ENCODE assay signal across 8 mouse cellular contexts in the genomic region with DNA sequence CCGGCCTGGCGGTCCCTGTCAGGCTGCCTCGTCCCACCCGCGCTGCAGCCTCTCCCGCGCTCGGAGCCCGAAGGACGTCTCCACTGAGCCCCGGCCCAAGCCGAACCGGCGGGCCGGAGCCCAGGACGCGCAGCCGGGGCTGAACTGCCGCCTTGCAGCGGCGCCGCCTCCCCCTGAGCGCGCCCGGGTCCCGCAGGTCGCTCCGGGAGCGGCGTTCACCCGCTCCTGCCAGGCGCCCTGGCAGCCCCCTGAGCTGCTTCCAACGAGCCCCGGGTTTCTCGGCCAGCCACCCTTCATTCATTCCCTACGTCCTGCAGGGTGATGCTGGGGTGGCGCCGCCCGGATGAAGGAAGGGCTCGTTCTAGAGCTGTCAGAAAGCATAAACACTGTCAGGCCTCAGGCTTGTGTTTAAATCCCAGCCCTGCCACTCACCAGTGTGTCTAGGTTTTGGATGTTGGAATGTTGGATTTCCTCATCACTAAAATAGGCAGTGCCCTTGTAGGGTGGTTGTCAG. TPM values are rescaled to one million over a fixed set of nuclear protein-coding genes. Genes with fewer than 3 reads are reported as not detected.
DNase-seq lines count a peak whose midpoint lies in the region; ATAC-seq and TF ChIP-seq lines count a peak whose summit lies in the region.

No protein-coding gene starts in this region.

- H3K4me3 ChIP-seq in kidney, adult 2 months (ENCODE audit: insufficient read depth, low read depth, low read length), result peak overlapping the region; percentile 95
- peak overlapping the region; percentile 92 to 99 for H3K4me3 ChIP-seq in MEL (ENCODE audit: control insufficient read depth in 1 of 2, insufficient read depth in 1 of 2, low read depth in 2 of 2, low read length in 2 of 2)
- peak overlapping the region; percentile 99 for H3K4me3 ChIP-seq in forebrain, embryonic 10.5 days
- peak overlapping the region; percentile 87 for H3K4me3 ChIP-seq in liver, embryonic 12.5 days

- peak overlapping the region; percentile 50 for H3K27ac ChIP-seq in kidney, adult 2 months (ENCODE audit: insufficient read depth, low read depth, low read length)
- H3K27ac ChIP-seq in MEL (ENCODE audit: control insufficient read depth, low read depth, low read length), result peak overlapping the region; percentile 85
- H3K27ac ChIP-seq in forebrain, embryonic 10.5 days, result peak overlapping the region; percentile 91
- peak overlapping the region; percentile 83 for H3K27ac ChIP-seq in liver, embryonic 12.5 days

- H3K9ac ChIP-seq in MEL (ENCODE audit: control insufficient read depth, low read depth, low read length, poor library complexity, severe bottlenecking), result peak overlapping the region; percentile 100
- H3K9ac ChIP-seq in liver, embryonic 12.5 days, result peak overlapping the region; percentile 92

- H3K27me3 ChIP-seq in kidney, adult 2 months (replicated peaks; ENCODE audit: control insufficient read depth, insufficient read depth, low read length), result no peaks in the 10 kb centered on the region
- H3K27me3 ChIP-seq in MEL (ENCODE audit: control insufficient read depth in 1 of 2, insufficient read depth in 2 of 2, low read length in 2 of 2), result no peaks in the 10 kb centered on the region
- no peaks in the 10 kb centered on the region for H3K27me3 ChIP-seq in forebrain, embryonic 10.5 days (ENCODE audit: poor library complexity, severe bottlenecking)
- no peaks in the 10 kb centered on the region for H3K27me3 ChIP-seq in liver, embryonic 12.5 days (replicated peaks)

- H3K9me3 ChIP-seq in MEL (replicated peaks; ENCODE audit: insufficient read depth, low read length), result no peaks in the 10 kb centered on the region
- H3K9me3 ChIP-seq in forebrain, embryonic 10.5 days, result no peaks in the 10 kb centered on the region
- H3K9me3 ChIP-seq in liver, embryonic 12.5 days (replicated peaks), result no peaks in the 10 kb centered on the region

- peaks cover 15% of the 10 kb centered on the region for H3K4me1 ChIP-seq in kidney, adult 2 months (ENCODE audit: control insufficient read depth, insufficient read depth, low read length)
- peaks cover 0 to 20% of the 10 kb centered on the region in 2 experiments; a peak in 3 of 4 replicates for H3K4me1 ChIP-seq in MEL (ENCODE audit: control insufficient read depth in 1 of 2, insufficient read depth in 2 of 2, low read length in 2 of 2)
- peaks cover 27% of the 10 kb centered on the region for H3K4me1 ChIP-seq in forebrain, embryonic 10.5 days
- H3K4me1 ChIP-seq in liver, embryonic 12.5 days, result peaks cover 44% of the 10 kb centered on the region

- TF ChIP-seq EP300 in MEL (IDR thresholded peaks at IDR 0.05; ENCODE audit: low read depth in 1 of 2, low read length in 2 of 2), result no peak

- peaks cover 14% of the 10 kb centered on the region for H3K79me2 ChIP-seq in MEL (ENCODE audit: control insufficient read depth, insufficient read depth, low read length, poor library complexity)

- TF ChIP-seq POLR2A in kidney, adult 2 months (IDR thresholded peaks at IDR 0.05; ENCODE audit: low read depth, low read length), result no peak
- TF ChIP-seq POLR2A in MEL (IDR thresholded peaks at IDR 0.05; ENCODE audit: control insufficient read depth in 1 of 2, insufficient read depth in 1 of 2, low read depth in 1 of 2, low read length in 2 of 2, poor library complexity in 1 of 2), result no peak

- H3K36me3 ChIP-seq in kidney, adult 2 months (ENCODE audit: control insufficient read depth, insufficient read depth, low read length), result no peaks in the 10 kb centered on the region
- H3K36me3 ChIP-seq in MEL (ENCODE audit: control insufficient read depth in 1 of 2, insufficient read depth in 2 of 2, low read length in 2 of 2), result peaks cover 0 to 22% of the 10 kb centered on the region in 2 experiments; a peak in 2 of 4 replicates
- peaks cover 10% of the 10 kb centered on the region for H3K36me3 ChIP-seq in forebrain, embryonic 10.5 days (replicated peaks)
- peaks cover 10% of the 10 kb centered on the region for H3K36me3 ChIP-seq in liver, embryonic 12.5 days

- peak overlapping the region; percentile 77 for H3K4me2 ChIP-seq in liver, embryonic 12.5 days

- no peak for TF ChIP-seq RAD21 in MEL (IDR thresholded peaks at IDR 0.05; ENCODE audit: low read depth, low read length)

- no peak for DNase-seq in kidney, adult 2 months
- no peak for DNase-seq in kidney, postnatal 25 days
- DNase-seq in MEL (ENCODE audit: low read depth, low spot score), result peak; percentile 56
- DNase-seq in forebrain, embryonic 10.5 days (ENCODE audit: extremely low spot score, low spot score), result no peak
- DNase-seq in retina, postnatal 1 day, result peak; percentile 38
- no peak for DNase-seq in layer of hippocampus, adult 9-10 months (ENCODE audit: low spot score)
- no peak for DNase-seq in thymus, postnatal 10 days (ENCODE audit: low spot score in 2 of 2)

- TF ChIP-seq CTCF in kidney, adult 2 months (conservative IDR thresholded peaks at IDR 0.05; ENCODE audit: insufficient read depth, insufficient read length, low read depth, low read length), result no peak
- no peak for TF ChIP-seq CTCF in MEL (IDR thresholded peaks at IDR 0.05 in 2 of 3, conservative IDR thresholded peaks at IDR 0.05 in 1 of 3; ENCODE audit: control insufficient read depth in 1 of 3, insufficient read depth in 1 of 3, low read depth in 2 of 3, low read length in 3 of 3, poor library complexity in 1 of 3, severe bottlenecking in 1 of 3)

- under 1% methylated on average over 40 of the region's 40 CpGs for WGBS in kidney, adult 2 months
- WGBS in forebrain, embryonic 10.5 days, result under 1% methylated on average over 40 of the region's 40 CpGs
- WGBS in liver, embryonic 12.5 days (ENCODE audit: insufficient replicate concordance), result 0% methylated on average over 40 of the region's 40 CpGs

- no peak for ATAC-seq in liver, embryonic 12.5 days

TF ChIP-seq in MEL, 35 proteins besides CTCF, POLR2A, EP300 and RAD21:
- TF ChIP-seq SIN3A (IDR thresholded peaks at IDR 0.05; ENCODE audit: low read length) (peak; percentile 59), MYC (IDR thresholded peaks at IDR 0.05; ENCODE audit: low read depth, low read length) (no peak), MXI1 (IDR thresholded peaks at IDR 0.05; ENCODE audit: low read depth, low read length) (peak; percentile 42)

RNA-seq across cellular contexts. Expression of a gene that starts 0.6 kb away (rescaled TPM):
- polyA plus RNA-seq in kidney, adult 2 months (2012; rRNA removed), result 31.0 and 33.4 TPM in 2 replicates
- total RNA-seq in MEL (2012; rRNA removed), result 32.3 and 38.1 TPM in 2 replicates
- 10 to 100 TPM in 1 of 2 experiments, not detected in 1; 43.2 TPM for polyA plus RNA-seq in MEL (2012; ENCODE audit: insufficient read depth in 1 of 2, insufficient read length in 2 of 2, low read depth in 1 of 2, low replicate concordance in 2 of 2, missing spikeins in 1 of 2)
- 67.6 and 69.5 TPM in 2 replicates for polyA plus RNA-seq in forebrain, embryonic 10.5 days (2016; fragmentation: Nextera tagmentation; extraction: Ambion mirVana)
- polyA plus RNA-seq in liver, embryonic 12.5 days (2016; fragmentation: Nextera tagmentation; extraction: Ambion mirVana), result 32.8 and 33.7 TPM in 2 replicates

RNA-seq across cellular contexts. Expression of a gene that starts 16.8 kb away (rescaled TPM):
- polyA plus RNA-seq in kidney, adult 2 months (2012; rRNA removed), result 39.5 and 43.4 TPM in 2 replicates
- total RNA-seq in MEL (2012; rRNA removed), result 39.0 and 43.6 TPM in 2 replicates
- polyA plus RNA-seq in MEL (2012; ENCODE audit: insufficient read depth in 1 of 2, insufficient read length in 2 of 2, low read depth in 1 of 2, low replicate concordance in 2 of 2, missing spikeins in 1 of 2), result 10 to 100 TPM in 1 of 2 experiments, not detected in 1; 36.0 TPM
- polyA plus RNA-seq in forebrain, embryonic 10.5 days (2016; fragmentation: Nextera tagmentation; extraction: Ambion mirVana), result 46.6 and 52.1 TPM in 2 replicates
- polyA plus RNA-seq in liver, embryonic 12.5 days (2016; fragmentation: Nextera tagmentation; extraction: Ambion mirVana), result 30.1 and 35.4 TPM in 2 replicates

RNA-seq across cellular contexts. Expression of a gene that starts 24.9 kb away (rescaled TPM):
- polyA plus RNA-seq in kidney, adult 2 months (2012; rRNA removed), result 29.4 and 32.2 TPM in 2 replicates
- total RNA-seq in MEL (2012; rRNA removed), result 18.1 and 27.2 TPM in 2 replicates
- 10 to 100 TPM in 1 of 2 experiments, not detected in 1; 27.0 TPM for polyA plus RNA-seq in MEL (2012; ENCODE audit: insufficient read depth in 1 of 2, insufficient read length in 2 of 2, low read depth in 1 of 2, low replicate concordance in 2 of 2, missing spikeins in 1 of 2)
- polyA plus RNA-seq in forebrain, embryonic 10.5 days (2016; fragmentation: Nextera tagmentation; extraction: Ambion mirVana), result 32.8 and 37.3 TPM in 2 replicates
- polyA plus RNA-seq in liver, embryonic 12.5 days (2016; fragmentation: Nextera tagmentation; extraction: Ambion mirVana), result 31.2 and 32.2 TPM in 2 replicates

RNA-seq across cellular contexts. Expression of a gene that starts 25.0 kb away (rescaled TPM):
- 38.2 and 54.3 TPM in 2 replicates for polyA plus RNA-seq in kidney, adult 2 months (2012; rRNA removed)
- total RNA-seq in MEL (2012; rRNA removed), result 261 and 278 TPM in 2 replicates
- polyA plus RNA-seq in MEL (2012; ENCODE audit: insufficient read depth in 1 of 2, insufficient read length in 2 of 2, low read depth in 1 of 2, low replicate concordance in 2 of 2, missing spikeins in 1 of 2), result 100 to 1,000 TPM; 189 to 336 TPM
- polyA plus RNA-seq in forebrain, embryonic 10.5 days (2016; fragmentation: Nextera tagmentation; extraction: Ambion mirVana), result 128 and 138 TPM in 2 replicates
- 83.4 and 83.8 TPM in 2 replicates for polyA plus RNA-seq in liver, embryonic 12.5 days (2016; fragmentation: Nextera tagmentation; extraction: Ambion mirVana)

RNA-seq across cellular contexts. Expression of a gene that starts 33.8 kb away (rescaled TPM):
- 55.0 and 65.3 TPM in 2 replicates for polyA plus RNA-seq in kidney, adult 2 months (2012; rRNA removed)
- total RNA-seq in MEL (2012; rRNA removed), result not detected in 2 replicates
- not detected for polyA plus RNA-seq in MEL (2012; ENCODE audit: insufficient read depth in 1 of 2, insufficient read length in 2 of 2, low read depth in 1 of 2, low replicate concordance in 2 of 2, missing spikeins in 1 of 2)
- polyA plus RNA-seq in forebrain, embryonic 10.5 days (2016; fragmentation: Nextera tagmentation; extraction: Ambion mirVana), result not detected in 2 replicates
- 5.6 and 5.7 TPM in 2 replicates for polyA plus RNA-seq in liver, embryonic 12.5 days (2016; fragmentation: Nextera tagmentation; extraction: Ambion mirVana)

Comparison
In these comparisons a context has a peak if more than half of its experiments do, and no peak if none do; other contexts are left out.
1. DNase-seq: peak in MEL (single experiment) and retina, postnatal 1 day (single experiment); none in kidney, adult 2 months (single experiment), kidney, postnatal 25 days (0 of 2), forebrain, embryonic 10.5 days (single experiment), layer of hippocampus, adult 9-10 months (single experiment) and thymus, postnatal 10 days (0 of 2).
2. Peak in every context shown above with its lines, with median percentiles within 50 percentile points of each other: H3K27ac ChIP-seq and H3K4me3 ChIP-seq.